Mouse (Mus musculus): ENCODE data around the gene Tnfrsf13c. TPM values are rescaled to one million over a fixed set of nuclear protein-coding genes. Genes with fewer than 3 reads are reported as not detected.
"Not testable (repeated sequence)": the region's sequence is repeated elsewhere in the genome, so short reads cannot be mapped to it uniquely, and the experiment has no call there.

The Tnfrsf13c gene
- not detected for total RNA-seq (2022)

- DNase-seq (ENCODE audit: low spot score in 2 of 2), result no peak
These were observed at the start of gene Tnfrsf13c for GRCm38 (mm10) chr15:82223657-82224601. Gene Tnfrsf13c (minus strand): TSS chr15:82224369.

GRCm38 (mm10) chr15:82272295-82272694 is 48.1 kb upstream of the Tnfrsf13c start:
- no peak for DNase-seq (ENCODE audit: low spot score in 2 of 2)

GRCm38 (mm10) chr15:82271201-82271600 is 47.0 kb upstream of the Tnfrsf13c start:
- DNase-seq (ENCODE audit: low spot score in 2 of 2), result peak in 1 of 2 experiments; percentile 15

GRCm38 (mm10) chr15:82268783-82269182 is 44.6 kb upstream of the Tnfrsf13c start:
- DNase-seq (ENCODE audit: low spot score in 2 of 2), result no peak

- no peak for DNase-seq (ENCODE audit: low spot score in 2 of 2)
These were observed 44.0 kb upstream of the Tnfrsf13c start for GRCm38 (mm10) chr15:82268185-82268584.

GRCm38 (mm10) chr15:82266356-82266755 is 42.2 kb upstream of the Tnfrsf13c start:
- peak; percentile 13 to 39 for DNase-seq (ENCODE audit: low spot score in 2 of 2)

- DNase-seq (ENCODE audit: low spot score in 2 of 2), result peak in 1 of 2 experiments; percentile 21
These were observed 35.3 kb upstream of the Tnfrsf13c start for GRCm38 (mm10) chr15:82259510-82259909.

GRCm38 (mm10) chr15:82255944-82256383 is 31.8 kb upstream of the Tnfrsf13c start:
- DNase-seq (ENCODE audit: low spot score in 2 of 2), result no peak

- DNase-seq (ENCODE audit: low spot score in 2 of 2), result no peak
These were observed 31.1 kb upstream of the Tnfrsf13c start for GRCm38 (mm10) chr15:82255248-82255647.

GRCm38 (mm10) chr15:82252097-82252496 is 27.9 kb upstream of the Tnfrsf13c start, which contains the start of gene 1500009C09Rik:
Gene 1500009C09Rik (plus strand): TSS chr15:82252397.
- DNase-seq (ENCODE audit: low spot score in 2 of 2), result no peak

GRCm38 (mm10) chr15:82251579-82251978 is 27.4 kb upstream of the Tnfrsf13c start:
- DNase-seq (ENCODE audit: low spot score in 2 of 2), result no peak

GRCm38 (mm10) chr15:82247131-82247776 is 23.1 kb upstream of the Tnfrsf13c start:
- DNase-seq (ENCODE audit: low spot score in 2 of 2), result no peak

GRCm38 (mm10) chr15:82244805-82245161 is 20.6 kb upstream of the Tnfrsf13c start:
- DNase-seq (ENCODE audit: low spot score in 2 of 2), result not testable (repeated sequence)

GRCm38 (mm10) chr15:82244115-82244804 is 20.1 kb upstream of the Tnfrsf13c start, which contains the start of gene Cenpm:
Gene Cenpm (minus strand): TSS chr15:82244748.
- peak; percentile 80 to 84 for DNase-seq (ENCODE audit: low spot score in 2 of 2)

- DNase-seq (ENCODE audit: low spot score in 2 of 2), result no peak
These were observed 19.6 kb upstream of the Tnfrsf13c start for GRCm38 (mm10) chr15:82243742-82244114.

GRCm38 (mm10) chr15:82243311-82243710 is 19.1 kb upstream of the Tnfrsf13c start:
- no peak for DNase-seq (ENCODE audit: low spot score in 2 of 2)

GRCm38 (mm10) chr15:82236565-82236964 is 12.4 kb upstream of the Tnfrsf13c start:
- peak; percentile 63 to 68 for DNase-seq (ENCODE audit: low spot score in 2 of 2)

- no peak for DNase-seq (ENCODE audit: low spot score in 2 of 2)
These were observed 11.5 kb upstream of the Tnfrsf13c start for GRCm38 (mm10) chr15:82235661-82236060.

- DNase-seq (ENCODE audit: low spot score in 2 of 2), result no peak
These were observed 8.5 kb upstream of the Tnfrsf13c start for GRCm38 (mm10) chr15:82232651-82233050.

- DNase-seq (ENCODE audit: low spot score in 2 of 2), result peak in 1 of 2 experiments; percentile 30
These were observed 7.6 kb upstream of the Tnfrsf13c start for GRCm38 (mm10) chr15:82231591-82232378.

- no peak for DNase-seq (ENCODE audit: low spot score in 2 of 2)
These were observed 6.9 kb upstream of the Tnfrsf13c start for GRCm38 (mm10) chr15:82231100-82231499.

Data from gastrocnemius, adult 8-10 months (tissue).